Mouse (Mus musculus): ENCODE data around the gene Btc. TPM values are rescaled to one million over a fixed set of nuclear protein-coding genes. Genes with fewer than 3 reads are reported as not detected.

Btc gene
- 0.55 TPM for polyA plus RNA-seq (2017; shearing (Covaris generic))

DNA sequence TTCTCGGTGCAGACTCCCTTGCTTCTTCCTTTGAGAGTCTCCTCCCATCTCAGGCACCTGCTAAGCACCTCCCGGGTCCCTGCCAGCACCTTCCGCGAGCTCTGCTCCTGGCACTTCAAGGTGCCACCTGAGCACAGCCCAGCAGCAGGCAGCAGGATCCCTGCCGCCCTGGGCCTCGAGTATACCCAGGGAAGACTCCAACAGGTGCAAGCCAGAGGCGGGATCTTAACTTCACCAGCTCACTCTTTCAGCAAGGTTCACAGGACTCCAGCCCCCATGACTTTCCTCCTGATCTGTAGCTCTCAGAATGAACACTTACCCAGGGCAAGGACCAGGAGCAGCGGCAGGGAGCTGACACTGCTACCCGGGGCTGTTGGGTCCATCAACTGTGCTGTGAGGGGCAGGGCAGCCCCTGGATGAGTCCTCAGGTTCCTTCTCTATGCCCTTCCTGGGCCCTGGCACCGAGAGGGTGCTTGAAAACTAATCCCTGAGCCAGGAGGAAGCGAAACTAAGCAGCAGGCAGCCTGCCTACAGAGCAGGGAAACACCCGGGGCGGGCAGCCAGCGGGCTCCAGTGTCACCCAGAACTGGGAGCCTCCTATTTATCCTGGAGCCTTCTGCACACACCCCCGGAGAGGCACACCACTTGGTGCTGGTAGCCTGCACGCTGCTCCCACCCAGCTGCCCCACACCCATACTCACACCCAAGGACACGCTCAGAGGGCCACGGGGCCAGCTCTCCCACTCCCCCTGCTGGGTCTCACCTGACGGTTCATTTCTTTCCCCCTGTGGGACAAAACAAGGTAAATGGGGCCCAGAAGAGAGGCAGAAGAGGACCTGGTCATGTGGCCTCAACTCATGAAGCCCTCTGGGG lies at the start of gene Btc:
Gene Btc (minus strand): TSS at position 656 of the 873 bp plus-strand sequence.

Other genes starting within 250 kb of the Btc start
- gene Parm1, start 114.6 kb upstream of the Btc start, polyA plus RNA-seq (2017; shearing (Covaris generic)), result not detected